Mouse (Mus musculus) hindbrain, embryonic 11.5 days (tissue): ENCODE measurements around the gene Lrrtm3. TPM values are rescaled to one million over a fixed set of nuclear protein-coding genes. Genes with fewer than 3 reads are reported as not detected.

Source experiments
- ATAC-seq: fragments of 200-750 bp; cut with Nextera tagmentation; 2 replicates; pipeline ENCODE4 v1.8.0; 2017; ENCODE audit warnings: mild to moderate bottlenecking, moderate TSS enrichment, moderate library complexity; ENCODE audit not compliant: low FRiP score
- DNase-seq: peaks from one replicate; pipeline ENCODE4 v3.0.0-alpha.2; 2015; ENCODE audit warnings: low spot score
- H3K27ac ChIP-seq: fragments of 300-500 bp; sonication (generic); 2 replicates; pipeline ENCODE4 v1.5.1; 2014; ENCODE audit warnings: mild to moderate bottlenecking, low read depth, low read length
- H3K27me3 ChIP-seq: fragments of 300-500 bp; sonication (generic); 2 replicates; pipeline ENCODE4 v1.6.1; 2014; ENCODE audit warnings: mild to moderate bottlenecking, low read length, moderate library complexity, mixed read lengths; ENCODE audit not compliant: control insufficient read depth, insufficient read depth
- H3K36me3 ChIP-seq: fragments of 300-500 bp; sonication (generic); 2 replicates; pipeline ENCODE4 v1.6.1; 2014; ENCODE audit warnings: mild to moderate bottlenecking, low read length, moderate library complexity, mixed read lengths; ENCODE audit not compliant: control insufficient read depth, insufficient read depth
- H3K4me1 ChIP-seq: fragments of 300-500 bp; sonication (generic); replicated peaks from 2 replicates; pipeline ENCODE4 v1.6.1; 2014; ENCODE audit warnings: low read length, mixed read lengths; ENCODE audit not compliant: control insufficient read depth, insufficient read depth
- H3K4me2 ChIP-seq: fragments of 300-500 bp; sonication (generic); replicated peaks from 2 replicates; pipeline ENCODE4 v1.6.1; 2014; ENCODE audit warnings: mild to moderate bottlenecking, low read depth, low read length
- H3K4me3 ChIP-seq: fragments of 300-500 bp; sonication (generic); 2 replicates; pipeline ENCODE4 v1.5.1; 2014; ENCODE audit warnings: low read depth, low read length
- H3K9ac ChIP-seq: fragments of 300-500 bp; sonication (generic); 2 replicates; pipeline ENCODE4 v1.6.1; 2014; ENCODE audit warnings: low read depth, low read length
- H3K9me3 ChIP-seq: fragments of 300-500 bp; sonication (generic); 2 replicates; pipeline ENCODE4 v1.6.1; 2016; ENCODE audit warnings: low read length; ENCODE audit not compliant: control insufficient read depth
- WGBS: fragments of 180-500 bp; shearing (Covaris S2); extraction: QIAGEN DNeasy Blood & Tissue Kit; methylation state at CpG from one replicate; pipeline ENCODE4 v1.1.7; 2014; 5-methylcytosine and 5-hydroxymethylcytosine counted together
- polyA plus RNA-seq: library from polyadenylated mRNA; unstranded; fragments of >200 nt; fragmentation: Nextera tagmentation; extraction: Ambion mirVana; gene quantifications from 2 replicates; pipeline ENCODE4 v1.2.1, GENCODE M21; 2014

The Lrrtm3 gene
- polyA plus RNA-seq, 1 experiment from 2014 or later = 9.1 TPM

GRCm38 (mm10) chr10:64075944-64076343 is 14.1 kb downstream of the Lrrtm3 start:
- Histone ChIP-seq H3K27ac (no peak overlapping the region), H3K27me3 (no peaks in the 10 kb centered on the region), H3K36me3 (no peaks in the 10 kb centered on the region), H3K9me3 (no peaks in the 10 kb centered on the region), H3K4me3 (no peak overlapping the region), H3K4me2 (no peak overlapping the region), H3K9ac (no peak overlapping the region), H3K4me1 (no peaks in the 10 kb centered on the region)
- WGBS = 36% methylated on average over 5 of the region's 5 CpGs
- DNase-seq = no peak
- ATAC-seq = no peak

DNA sequence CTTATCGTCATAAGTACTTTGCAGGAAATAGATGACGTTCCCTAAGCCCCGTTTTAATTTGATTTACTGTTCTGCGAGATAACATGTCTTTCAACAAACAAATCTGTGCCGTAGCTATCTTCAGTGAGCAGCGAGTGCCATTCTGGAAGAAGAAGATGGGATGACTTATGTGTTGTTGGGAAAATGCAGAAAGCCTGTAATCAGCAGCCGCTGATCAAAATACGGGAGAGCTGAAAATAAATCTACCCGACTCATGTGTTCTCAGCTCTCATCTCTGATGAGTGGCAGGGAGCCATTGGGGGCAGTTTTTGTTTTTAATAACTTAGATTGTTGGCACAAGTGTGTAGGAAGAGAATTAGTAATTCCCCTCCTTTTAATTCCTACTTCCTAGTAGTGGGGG is 26.4 kb downstream of the Lrrtm3 start:
- 94% methylated on average over 9 of the region's 9 CpGs for WGBS
- DNase-seq (no peak), ATAC-seq (no peak)

GRCm38 (mm10) chr10:64049946-64050345 is 40.1 kb downstream of the Lrrtm3 start:
- Histone ChIP-seq H3K27ac (no peak overlapping the region), H3K4me1 (no peaks in the 10 kb centered on the region), H3K36me3 (no peaks in the 10 kb centered on the region), H3K9ac (no peak overlapping the region), H3K27me3 (no peaks in the 10 kb centered on the region), H3K4me3 (no peak overlapping the region), H3K9me3 (no peaks in the 10 kb centered on the region), H3K4me2 (no peak overlapping the region)
- DNase-seq (no peak), ATAC-seq (no peak)
- WGBS = 86% methylated on average over 6 of the region's 6 CpGs

More for the DNA sequence above, 26.4 kb downstream of the Lrrtm3 start:
- Histone ChIP-seq H3K9me3 (no peaks in the 10 kb centered on the region), H3K9ac (no peak overlapping the region), H3K36me3 (no peaks in the 10 kb centered on the region), H3K4me1 (no peaks in the 10 kb centered on the region), H3K4me3 (no peak overlapping the region), H3K27ac (no peak overlapping the region), H3K4me2 (no peak overlapping the region), H3K27me3 (no peaks in the 10 kb centered on the region)

DNA sequence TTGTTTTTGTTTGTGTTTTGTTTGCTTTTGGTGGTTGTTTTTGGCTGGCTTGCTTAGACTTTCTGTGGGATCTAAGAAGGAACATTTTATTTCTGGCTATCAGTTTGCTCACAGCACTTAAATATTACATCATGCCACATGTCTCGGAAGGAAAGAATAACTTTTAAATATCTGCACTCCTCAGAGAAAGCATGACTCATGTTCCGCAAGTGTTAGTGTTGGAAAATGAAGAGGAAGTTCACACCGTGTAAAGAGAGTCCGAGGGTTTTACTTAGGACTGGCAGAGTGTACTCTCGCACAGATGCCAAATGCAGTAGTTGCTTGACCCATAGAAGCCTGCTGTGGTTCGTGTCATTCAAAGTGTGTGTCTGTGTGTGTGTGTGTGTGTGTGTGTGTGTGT is 40.9 kb downstream of the Lrrtm3 start:
- H3K9me3 ChIP-seq = no peaks in the 10 kb centered on the region
- H3K27me3 ChIP-seq = no peaks in the 10 kb centered on the region
- DNase-seq (no peak), ATAC-seq (no peak)
- no peak overlapping the region for H3K4me2 ChIP-seq
- H3K4me1 ChIP-seq = no peaks in the 10 kb centered on the region
- no peaks in the 10 kb centered on the region for H3K36me3 ChIP-seq
- no peak overlapping the region for H3K4me3 ChIP-seq
- 94% methylated on average over 6 of the region's 6 CpGs for WGBS
- no peak overlapping the region for H3K27ac ChIP-seq
- no peak overlapping the region for H3K9ac ChIP-seq

DNA sequence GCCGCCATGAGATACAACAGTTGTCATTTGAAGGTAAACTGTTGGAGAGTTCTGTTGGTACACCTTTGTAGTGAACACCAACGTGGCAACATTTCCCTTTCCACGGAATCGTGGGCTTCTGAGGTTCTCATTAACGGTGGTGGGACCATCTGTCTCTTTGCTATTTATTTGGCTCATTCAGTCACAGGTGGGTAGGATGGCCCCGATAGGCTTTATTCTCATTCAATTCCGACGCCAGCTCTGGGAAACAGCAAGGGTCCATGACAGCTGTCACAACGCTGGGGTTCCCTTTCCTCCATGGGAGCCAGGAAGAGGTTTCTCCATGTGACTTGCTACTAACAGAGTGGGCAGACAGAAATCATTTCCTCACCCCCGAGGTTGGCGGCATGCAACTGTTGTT is 48.2 kb downstream of the Lrrtm3 start:
- 80% methylated on average over 11 of the region's 11 CpGs for WGBS
- ATAC-seq = no peak

DNA sequence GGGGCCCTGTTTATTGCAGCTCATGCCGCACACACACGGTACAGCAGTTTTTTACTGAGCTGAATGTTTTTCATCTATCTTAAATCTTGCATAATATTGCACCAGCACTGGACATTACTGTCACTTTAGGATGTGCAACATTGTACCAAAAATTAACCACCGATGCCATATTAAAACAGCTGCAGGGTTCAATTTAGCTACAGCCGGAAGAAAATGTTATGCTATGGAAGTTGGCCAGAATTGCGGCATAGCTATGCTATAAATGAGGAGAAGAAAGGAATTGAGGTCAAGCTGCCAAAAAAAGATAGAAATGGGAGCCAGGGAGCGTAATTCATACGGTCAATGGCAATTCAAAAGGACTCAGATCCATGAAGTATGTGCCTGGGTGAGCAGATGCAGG is 48.9 kb downstream of the Lrrtm3 start:
- WGBS = 94% methylated on average over 7 of the region's 7 CpGs
- ATAC-seq = no peak
- H3K9me3 ChIP-seq = no peaks in the 10 kb centered on the region

More for the DNA sequence above, 48.2 kb downstream of the Lrrtm3 start:
- Histone ChIP-seq H3K4me2 (no peak overlapping the region), H3K4me1 (no peaks in the 10 kb centered on the region), H3K36me3 (no peaks in the 10 kb centered on the region), H3K27me3 (no peaks in the 10 kb centered on the region), H3K9me3 (no peaks in the 10 kb centered on the region), H3K9ac (no peak overlapping the region), H3K4me3 (no peak overlapping the region), H3K27ac (no peak overlapping the region)
- DNase-seq = no peak

DNA sequence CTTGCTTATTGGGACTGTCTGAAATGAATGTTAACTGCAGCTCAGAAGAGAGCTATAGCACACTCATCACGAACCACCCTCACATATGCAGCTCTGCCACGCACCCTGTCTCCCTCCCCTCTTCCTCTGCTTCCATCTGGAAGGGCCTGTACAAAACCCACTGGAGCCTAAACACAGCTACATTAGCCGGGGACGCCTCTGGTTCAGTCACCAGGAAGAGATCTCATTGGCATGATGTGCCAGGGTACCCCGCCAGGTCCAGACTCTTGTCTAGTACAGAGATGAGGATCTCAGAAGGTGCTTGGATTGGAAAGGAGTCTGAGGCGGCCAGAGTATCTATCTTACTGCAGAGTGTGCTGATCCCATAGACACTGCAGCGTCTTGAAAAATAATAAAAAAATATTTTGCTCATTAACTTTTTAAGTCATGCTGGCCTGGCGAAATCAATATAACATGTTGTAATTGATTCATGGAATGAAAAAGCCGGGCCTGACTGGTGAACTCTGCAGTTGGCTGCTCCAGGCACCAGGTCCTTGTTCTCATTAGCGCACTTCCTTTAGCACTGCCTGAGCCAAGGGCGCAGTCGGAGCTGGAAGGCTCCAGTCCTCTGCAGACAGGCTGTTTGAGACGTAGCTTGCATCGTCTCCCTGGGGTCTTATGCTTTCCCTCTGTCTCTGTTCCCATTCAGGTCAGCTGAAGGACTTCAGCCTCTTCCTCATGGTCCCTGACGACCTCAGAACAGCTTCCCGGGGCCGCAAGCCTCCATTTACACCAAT is 50.1 kb downstream of the Lrrtm3 start:
- no peaks in the 10 kb centered on the region for H3K36me3 ChIP-seq
- ATAC-seq (peak; percentile 57; the same call in 1 of the 2 replicates), DNase-seq (peak; percentile 4)
- no peak overlapping the region for H3K4me3 ChIP-seq
- 77% methylated on average over 17 of the region's 17 CpGs for WGBS
- H3K9ac ChIP-seq = no peak overlapping the region
- H3K27me3 ChIP-seq = no peaks in the 10 kb centered on the region
- no peaks in the 10 kb centered on the region for H3K4me1 ChIP-seq
- H3K9me3 ChIP-seq = no peaks in the 10 kb centered on the region
- no peak overlapping the region for H3K4me2 ChIP-seq
- no peak overlapping the region for H3K27ac ChIP-seq

More for the DNA sequence above, 48.9 kb downstream of the Lrrtm3 start:
- DNase-seq = no peak
- Histone ChIP-seq H3K4me2 (no peak overlapping the region), H3K4me3 (no peak overlapping the region), H3K27ac (no peak overlapping the region), H3K4me1 (no peaks in the 10 kb centered on the region), H3K9ac (no peak overlapping the region), H3K36me3 (no peaks in the 10 kb centered on the region), H3K27me3 (no peaks in the 10 kb centered on the region)

DNA sequence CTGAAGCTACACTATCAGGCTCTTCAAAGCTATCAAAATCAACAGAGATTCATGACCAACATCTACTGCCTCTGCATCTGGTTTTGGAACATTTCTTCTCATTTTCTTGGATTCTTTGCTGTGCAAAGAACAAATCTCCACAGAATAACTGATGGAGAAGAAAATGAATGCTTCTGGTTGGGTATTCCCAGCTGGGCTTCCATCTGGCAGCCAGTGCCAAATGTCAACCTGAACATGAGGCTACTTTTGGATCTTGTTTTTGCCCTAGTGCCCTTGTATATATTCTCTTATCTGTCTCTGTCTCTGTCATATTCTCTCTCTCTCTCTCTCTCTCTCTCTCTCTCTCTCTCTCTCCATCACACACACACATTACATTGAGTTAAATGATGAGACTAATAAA is 59.2 kb downstream of the Lrrtm3 start:
- H3K4me3 ChIP-seq = no peak overlapping the region
- no peak overlapping the region for H3K4me2 ChIP-seq
- no peaks in the 10 kb centered on the region for H3K27me3 ChIP-seq
- H3K9me3 ChIP-seq = no peaks in the 10 kb centered on the region
- no peak overlapping the region for H3K27ac ChIP-seq
- no peaks in the 10 kb centered on the region for H3K4me1 ChIP-seq
- no peaks in the 10 kb centered on the region for H3K36me3 ChIP-seq
- DNase-seq (no peak), ATAC-seq (no peak)
- H3K9ac ChIP-seq = no peak overlapping the region

- H3K36me3 ChIP-seq = no peaks in the 10 kb centered on the region
- no peaks in the 10 kb centered on the region for H3K9me3 ChIP-seq
- no peak overlapping the region for H3K4me3 ChIP-seq
- no peaks in the 10 kb centered on the region for H3K27me3 ChIP-seq
- ATAC-seq (no peak), DNase-seq (no peak)
- H3K9ac ChIP-seq = no peak overlapping the region
- H3K27ac ChIP-seq = no peak overlapping the region
- no peaks in the 10 kb centered on the region for H3K4me1 ChIP-seq
- H3K4me2 ChIP-seq = no peak overlapping the region
- 84% methylated on average over 6 of the region's 6 CpGs for WGBS
Observed at GRCm38 (mm10) chr10:64023340-64023739, 66.7 kb downstream of the Lrrtm3 start.
